Mouse (Mus musculus): ENCODE measurements around the gene Cfap61.

The Cfap61 gene

GRCm38 (mm10) chr2:145949475-145950068 lies 15.0 kb downstream of the Cfap61 start:
- DNase-seq (ENCODE audit: low read depth, low spot score): peak; percentile 28

GRCm38 (mm10) chr2:145950239-145950638 lies 15.7 kb downstream of the Cfap61 start:
- peak; percentile 65 for DNase-seq (ENCODE audit: low read depth, low spot score)

GRCm38 (mm10) chr2:145952726-145953125 lies 18.1 kb downstream of the Cfap61 start:
- DNase-seq (ENCODE audit: low read depth, low spot score): no peak

- no peak for DNase-seq (ENCODE audit: low read depth, low spot score)
Measured at GRCm38 (mm10) chr2:145955844-145956243, 21.3 kb downstream of the Cfap61 start.

GRCm38 (mm10) chr2:145956318-145956717 lies 21.7 kb downstream of the Cfap61 start:
- DNase-seq (ENCODE audit: low read depth, low spot score): no peak

- peak; percentile 41 for DNase-seq (ENCODE audit: low read depth, low spot score)
Measured at GRCm38 (mm10) chr2:145957450-145957849, 22.9 kb downstream of the Cfap61 start.

- DNase-seq (ENCODE audit: low read depth, low spot score): no peak
Measured at GRCm38 (mm10) chr2:145958097-145958496, 23.5 kb downstream of the Cfap61 start.

GRCm38 (mm10) chr2:145958551-145958950 lies 24.0 kb downstream of the Cfap61 start:
- no peak for DNase-seq (ENCODE audit: low read depth, low spot score)

- DNase-seq (ENCODE audit: low read depth, low spot score): no peak
Measured at GRCm38 (mm10) chr2:145961861-145962260, 27.3 kb downstream of the Cfap61 start.

- DNase-seq (ENCODE audit: low read depth, low spot score): no peak
Measured at GRCm38 (mm10) chr2:145970751-145971150, 36.2 kb downstream of the Cfap61 start.

- DNase-seq (ENCODE audit: low read depth, low spot score): no peak
Measured at GRCm38 (mm10) chr2:145971237-145972010, 36.8 kb downstream of the Cfap61 start.

- no peak for DNase-seq (ENCODE audit: low read depth, low spot score)
Measured at GRCm38 (mm10) chr2:145972571-145972970, 38.0 kb downstream of the Cfap61 start.

- DNase-seq (ENCODE audit: low read depth, low spot score): no peak
Measured at GRCm38 (mm10) chr2:145979616-145980015, 45.0 kb downstream of the Cfap61 start.

GRCm38 (mm10) chr2:145980881-145981280 lies 46.3 kb downstream of the Cfap61 start:
- DNase-seq (ENCODE audit: low read depth, low spot score): no peak

GRCm38 (mm10) chr2:145981699-145982112 lies 47.1 kb downstream of the Cfap61 start:
- no peak for DNase-seq (ENCODE audit: low read depth, low spot score)

- DNase-seq (ENCODE audit: low read depth, low spot score): no peak
Measured at GRCm38 (mm10) chr2:145982317-145983045, 47.9 kb downstream of the Cfap61 start.

- DNase-seq (ENCODE audit: low read depth, low spot score): no peak
Measured at GRCm38 (mm10) chr2:145987757-145988156, 53.2 kb downstream of the Cfap61 start.

- no peak for DNase-seq (ENCODE audit: low read depth, low spot score)
Measured at GRCm38 (mm10) chr2:145990446-145990845, 55.9 kb downstream of the Cfap61 start.

GRCm38 (mm10) chr2:145996472-145996871 lies 61.9 kb downstream of the Cfap61 start:
- DNase-seq (ENCODE audit: low read depth, low spot score): no peak

- no peak for DNase-seq (ENCODE audit: low read depth, low spot score)
Measured at GRCm38 (mm10) chr2:145997956-145998525, 63.5 kb downstream of the Cfap61 start.

GRCm38 (mm10) chr2:146008801-146009200 lies 74.2 kb downstream of the Cfap61 start:
- no peak for DNase-seq (ENCODE audit: low read depth, low spot score)

Measured in mesoderm, embryonic 11.5 days (tissue).